Mouse (Mus musculus) lung, embryonic 16.5 days (tissue): ENCODE measurements at regions not wholly inside any gene's neighbourhood (a gene's known extent, or its start where the extent isn't known, plus 50 kb on each side); places are given as distances from the start of the nearest gene placed in this dataset.
"Not testable (repeated sequence)": the region's sequence is repeated elsewhere in the genome, so short reads cannot be mapped to it uniquely, and the experiment has no call there.

ENCODE experiments used
- ATAC-seq: fragments of 200-750 bp; cut with Nextera tagmentation; 2 replicates; pipeline ENCODE4 v1.8.0; 2017; ENCODE audit warnings: low read depth, mild to moderate bottlenecking, moderate library complexity
- H3K27ac ChIP-seq: fragments of 300-500 bp; sonication (generic); 2 replicates; pipeline ENCODE4 v1.5.1; 2014; ENCODE audit warnings: mild to moderate bottlenecking, control low read depth, low read length
- H3K27me3 ChIP-seq: fragments of 300-500 bp; sonication (generic); 2 replicates; pipeline ENCODE4 v1.6.1; 2014; ENCODE audit warnings: low read depth, low read length, mixed read lengths; ENCODE audit not compliant: control insufficient read depth, insufficient read depth
- H3K36me3 ChIP-seq: fragments of 300-500 bp; sonication (generic); 2 replicates; pipeline ENCODE4 v1.6.1; 2014; ENCODE audit warnings: low read length; ENCODE audit not compliant: control insufficient read depth, insufficient read depth
- H3K4me1 ChIP-seq: fragments of 300-500 bp; sonication (generic); replicated peaks from 2 replicates; pipeline ENCODE4 v1.6.1; 2014; ENCODE audit warnings: low read length, mixed read lengths; ENCODE audit not compliant: control insufficient read depth, insufficient read depth
- H3K4me2 ChIP-seq: fragments of 300-500 bp; sonication (generic); 2 replicates; pipeline ENCODE4 v1.6.1; 2014; ENCODE audit warnings: low read depth, low read length, control low read depth
- H3K4me3 ChIP-seq: fragments of 300-500 bp; sonication (generic); 2 replicates; pipeline ENCODE4 v1.5.1; 2014; ENCODE audit warnings: mild to moderate bottlenecking, low read length, control low read depth
- H3K9ac ChIP-seq: fragments of 300-500 bp; sonication (generic); 2 replicates; pipeline ENCODE4 v1.6.1; 2014; ENCODE audit warnings: low read length, control low read depth
- H3K9me3 ChIP-seq: fragments of 300-500 bp; sonication (generic); 2 replicates; pipeline ENCODE4 v1.6.1; 2016; ENCODE audit warnings: low read length; ENCODE audit not compliant: control insufficient read depth
- WGBS: fragments of 180-500 bp; shearing (Covaris S2); extraction: QIAGEN DNeasy Blood & Tissue Kit; methylation state at CpG from one replicate; pipeline ENCODE4 v1.1.7; 2014; 5-methylcytosine and 5-hydroxymethylcytosine counted together

- not testable (repeated sequence) for H3K36me3 ChIP-seq, H3K27me3 ChIP-seq, ATAC-seq, H3K4me2 ChIP-seq, H3K9ac ChIP-seq, H3K9me3 ChIP-seq, H3K4me1 ChIP-seq, H3K27ac ChIP-seq, H3K4me3 ChIP-seq
- 57% methylated on average over 1 of the region's 1 CpGs for WGBS
These were observed 87.9 kb upstream of the Scaf8 start for GRCm38 (mm10) chr17:3026859-3027258.

GRCm38 (mm10) chr17:3027376-3027775 is 87.4 kb upstream of the Scaf8 start:
- H3K9ac ChIP-seq, result no peak overlapping the region
- H3K4me2 ChIP-seq, result no peak overlapping the region
- no peaks in the 10 kb centered on the region for H3K36me3 ChIP-seq
- H3K4me3 ChIP-seq, result no peak overlapping the region
- 74% methylated on average over 4 of the region's 4 CpGs for WGBS
- no peaks in the 10 kb centered on the region for H3K27me3 ChIP-seq
- no peak overlapping the region for H3K27ac ChIP-seq
- H3K9me3 ChIP-seq, result peaks cover 7% of the 10 kb centered on the region
- ATAC-seq, result no peak
- H3K4me1 ChIP-seq, result no peaks in the 10 kb centered on the region

- H3K4me2 ChIP-seq, H3K4me3 ChIP-seq, H3K4me1 ChIP-seq, H3K27ac ChIP-seq, H3K9me3 ChIP-seq, H3K27me3 ChIP-seq, H3K36me3 ChIP-seq, H3K9ac ChIP-seq: not testable (repeated sequence)
- WGBS, result 51% methylated on average over 2 of the region's 2 CpGs
- peak; percentile 72 for ATAC-seq
These were observed 85.0 kb upstream of the Scaf8 start for GRCm38 (mm10) chr17:3029750-3030149.

GRCm38 (mm10) chr17:3035099-3035498 is 79.7 kb upstream of the Scaf8 start:
- WGBS, result 62% methylated on average over 2 of the region's 2 CpGs
- no peak for ATAC-seq
- no peaks in the 10 kb centered on the region for H3K4me1 ChIP-seq

GRCm38 (mm10) chr17:3037145-3037870 is 77.5 kb upstream of the Scaf8 start:
- Histone ChIP-seq H3K4me1 (no peaks in the 10 kb centered on the region), H3K4me2 (no peak overlapping the region), H3K27ac (no peak overlapping the region), H3K36me3 (no peaks in the 10 kb centered on the region), H3K9ac (no peak overlapping the region), H3K4me3 (no peak overlapping the region), H3K9me3 (0 out of 2 replicates have a peak, but pooled peaks cover 2% of the 10 kb centered on the region), H3K27me3 (no peaks in the 10 kb centered on the region)
- ATAC-seq, result no peak
- WGBS, result 45% methylated on average over 3 of the region's 3 CpGs

More at GRCm38 (mm10) chr17:3035099-3035498, 79.7 kb upstream of the Scaf8 start:
- H3K4me2 ChIP-seq, result no peak overlapping the region
- H3K27ac ChIP-seq, result no peak overlapping the region
- H3K27me3 ChIP-seq, result no peaks in the 10 kb centered on the region
- 0 out of 2 replicates have a peak, but pooled peaks cover 4% of the 10 kb centered on the region for H3K9me3 ChIP-seq
- H3K9ac ChIP-seq, result no peak overlapping the region
- no peaks in the 10 kb centered on the region for H3K36me3 ChIP-seq
- H3K4me3 ChIP-seq, result no peak overlapping the region

GRCm38 (mm10) chr17:3038067-3038466 is 76.7 kb upstream of the Scaf8 start:
- H3K4me2 ChIP-seq, result no peak overlapping the region
- WGBS, result 79% methylated on average over 1 of the region's 1 CpGs
- no peak for ATAC-seq
- no peaks in the 10 kb centered on the region for H3K36me3 ChIP-seq
- H3K27ac ChIP-seq, result no peak overlapping the region
- no peaks in the 10 kb centered on the region for H3K9me3 ChIP-seq
- no peaks in the 10 kb centered on the region for H3K27me3 ChIP-seq
- H3K4me3 ChIP-seq, result no peak overlapping the region
- H3K4me1 ChIP-seq, result no peaks in the 10 kb centered on the region
- no peak overlapping the region for H3K9ac ChIP-seq

GRCm38 (mm10) chr17:3044520-3044919 is 70.3 kb upstream of the Scaf8 start:
- H3K36me3 ChIP-seq, H3K4me3 ChIP-seq, H3K4me1 ChIP-seq, H3K27me3 ChIP-seq, ATAC-seq, H3K9ac ChIP-seq, H3K27ac ChIP-seq, H3K4me2 ChIP-seq, H3K9me3 ChIP-seq: not testable (repeated sequence)
- WGBS, result 85% methylated on average over 20 of the region's 20 CpGs

- H3K9ac ChIP-seq, H3K27ac ChIP-seq, H3K36me3 ChIP-seq, H3K27me3 ChIP-seq, H3K4me2 ChIP-seq, H3K4me3 ChIP-seq, H3K4me1 ChIP-seq, H3K9me3 ChIP-seq, ATAC-seq: not testable (repeated sequence)
- 70% methylated on average over 3 of the region's 4 CpGs for WGBS
These were observed 60.9 kb upstream of the Scaf8 start for GRCm38 (mm10) chr17:3053859-3054258.

GRCm38 (mm10) chr17:3054848-3055247 is 59.9 kb upstream of the Scaf8 start:
- H3K4me1 ChIP-seq, H3K9ac ChIP-seq, H3K4me3 ChIP-seq, H3K4me2 ChIP-seq, H3K27me3 ChIP-seq, H3K27ac ChIP-seq, H3K36me3 ChIP-seq, ATAC-seq, H3K9me3 ChIP-seq: not testable (repeated sequence)
- 36% methylated on average over 8 of the region's 8 CpGs for WGBS

GRCm38 (mm10) chr17:3055376-3055775 is 59.4 kb upstream of the Scaf8 start:
- H3K9ac ChIP-seq, ATAC-seq, H3K27me3 ChIP-seq, H3K36me3 ChIP-seq, H3K4me1 ChIP-seq, H3K4me2 ChIP-seq, H3K9me3 ChIP-seq, H3K27ac ChIP-seq, H3K4me3 ChIP-seq: not testable (repeated sequence)
- WGBS, result 90% methylated on average over 3 of the region's 3 CpGs
